Mouse (Mus musculus): ENCODE measurements around the gene 2900026A02Rik. TPM values are rescaled to one million over a fixed set of nuclear protein-coding genes. Genes with fewer than 3 reads are reported as not detected.

2900026A02Rik gene
- polyA plus RNA-seq, 1 experiment from 2014 or later = 6.9 TPM

DNA sequence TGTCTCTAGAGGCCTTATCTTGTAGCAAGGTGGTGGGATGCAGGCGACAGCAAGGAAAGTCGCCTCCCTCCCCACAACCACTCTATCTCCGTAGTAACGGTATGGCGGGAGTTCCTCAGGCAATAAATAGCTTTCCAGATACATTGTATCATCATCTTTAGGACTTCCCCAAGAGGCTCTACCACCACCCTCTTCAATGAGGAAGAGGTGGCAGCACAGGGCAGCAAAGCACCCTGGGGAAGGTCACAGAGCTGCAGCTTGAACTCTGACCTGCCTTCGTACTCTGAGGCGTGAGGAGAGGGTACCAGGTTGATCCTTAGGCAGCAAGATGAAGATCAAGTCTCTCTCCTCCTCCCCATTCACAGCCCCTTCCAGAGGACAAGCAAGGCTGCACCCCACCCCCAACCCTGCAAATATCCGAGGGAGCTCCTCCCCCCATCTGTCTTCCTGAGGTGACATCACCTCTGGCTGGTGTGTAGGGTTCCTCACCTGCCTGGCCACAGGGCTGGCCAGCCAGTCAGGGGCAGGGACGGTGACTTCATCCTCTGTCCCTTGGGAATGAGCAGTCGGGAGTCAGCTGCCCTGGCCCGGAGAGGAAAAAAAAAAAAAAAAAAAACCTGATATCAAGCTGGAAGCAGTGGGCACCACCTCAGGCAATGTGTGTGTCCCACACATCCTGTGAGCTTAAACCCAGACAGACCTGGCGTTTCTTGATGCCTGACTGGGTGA lies 98.5 kb downstream of the 2900026A02Rik start:
- whole genome bisulfite sequencing = 36% methylated on average over 12 of the region's 12 CpGs
- H3K27me3 ChIP-seq (replicated peaks; ENCODE audit: control insufficient read depth, insufficient read depth, low read length) = no peaks in the 10 kb centered on the region
- no peak overlapping the region for H3K27ac ChIP-seq (ENCODE audit: low read depth)
- H3K9me3 ChIP-seq (ENCODE audit: control insufficient read depth, low read length) = no peaks in the 10 kb centered on the region
- H3K4me3 ChIP-seq (ENCODE audit: low read depth, low read length) = no peak overlapping the region
- H3K9ac ChIP-seq (ENCODE audit: low read length) = no peak overlapping the region
- peaks cover 25% of the 10 kb centered on the region for H3K4me1 ChIP-seq (replicated peaks; ENCODE audit: control insufficient read depth, insufficient read depth, low read length)
- H3K36me3 ChIP-seq (ENCODE audit: control insufficient read depth, insufficient read depth, low read length) = no peaks in the 10 kb centered on the region
- peak; percentile 25; the same call in 1 of the 2 replicates for ATAC-seq (replicated peaks; ENCODE audit: low FRiP score, low TSS enrichment, low read depth)
- no peak overlapping the region for H3K4me2 ChIP-seq (ENCODE audit: low read length)
- DNase-seq (ENCODE audit: low spot score) = no peak

DNA sequence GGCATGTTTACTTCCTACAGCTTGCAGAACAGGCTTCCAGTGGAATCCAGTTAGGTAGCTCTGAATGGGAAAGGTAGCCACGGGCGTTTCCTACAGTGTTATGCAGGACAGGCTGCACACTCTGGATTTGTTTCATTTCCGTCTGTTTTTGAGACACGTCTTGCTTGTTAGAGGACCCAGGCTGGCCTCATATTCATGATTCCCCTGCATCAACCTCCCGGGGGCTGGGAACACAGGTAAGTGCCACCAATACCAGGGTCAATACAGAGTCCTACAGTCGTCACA lies 99.5 kb downstream of the 2900026A02Rik start:
- 56% methylated on average over 6 of the region's 6 CpGs for WGBS
- no peaks in the 10 kb centered on the region for H3K36me3 ChIP-seq (ENCODE audit: control insufficient read depth, insufficient read depth, low read length)
- no peak overlapping the region for H3K9ac ChIP-seq (ENCODE audit: low read length)
- H3K4me3 ChIP-seq (ENCODE audit: low read depth, low read length) = no peak overlapping the region
- H3K27me3 ChIP-seq (replicated peaks; ENCODE audit: control insufficient read depth, insufficient read depth, low read length) = no peaks in the 10 kb centered on the region
- peak overlapping the region; percentile 18; the same call in 1 of the 2 replicates for H3K27ac ChIP-seq (ENCODE audit: low read depth)
- ATAC-seq (replicated peaks; ENCODE audit: low FRiP score, low TSS enrichment, low read depth) (no peak), DNase-seq (ENCODE audit: low spot score) (no peak)
- peaks cover 25% of the 10 kb centered on the region for H3K4me1 ChIP-seq (replicated peaks; ENCODE audit: control insufficient read depth, insufficient read depth, low read length)
- no peaks in the 10 kb centered on the region for H3K9me3 ChIP-seq (ENCODE audit: control insufficient read depth, low read length)
- no peak overlapping the region for H3K4me2 ChIP-seq (ENCODE audit: low read length)

DNA sequence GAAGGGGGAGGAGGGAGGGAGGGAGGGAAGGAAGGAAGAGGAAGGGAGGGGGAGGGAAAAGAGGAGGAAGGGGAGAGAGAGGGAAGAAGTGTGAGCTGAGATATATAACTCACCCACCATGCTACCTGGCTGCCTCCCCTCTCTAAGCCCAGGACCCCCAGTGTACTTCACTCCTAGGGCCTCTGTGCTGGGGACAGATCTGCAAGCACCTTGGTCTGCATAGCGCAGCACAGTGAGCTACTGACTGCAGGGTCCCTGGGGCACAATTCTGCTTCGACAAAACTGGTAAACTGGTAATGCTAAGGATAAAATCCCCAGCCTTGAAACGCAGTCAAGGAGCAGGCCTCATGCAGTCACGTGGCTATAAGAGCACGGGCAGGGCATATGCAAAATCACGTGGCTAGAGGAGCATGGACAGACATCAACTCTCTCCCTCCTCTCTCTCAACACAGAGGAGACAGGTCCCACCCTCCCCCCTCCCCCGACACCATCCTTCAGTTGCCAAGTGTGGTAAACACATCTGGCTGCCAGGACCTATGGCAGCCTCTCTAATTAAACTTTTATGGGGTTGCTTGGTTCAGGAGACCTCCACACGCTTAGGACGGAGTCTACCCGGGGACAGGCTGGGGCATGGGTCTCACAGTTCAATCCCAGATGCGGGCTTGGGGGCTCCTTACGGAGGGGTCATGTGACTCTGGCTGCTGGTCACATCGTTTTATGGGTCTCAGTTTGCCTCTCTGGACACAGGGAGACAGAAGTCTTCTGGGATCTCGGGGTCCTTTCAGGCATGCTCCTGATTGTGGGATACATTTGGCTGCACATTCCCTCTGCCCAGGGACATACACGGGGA lies 100.1 kb downstream of the 2900026A02Rik start:
- Histone ChIP-seq H3K27me3 (replicated peaks; ENCODE audit: control insufficient read depth, insufficient read depth, low read length) (no peaks in the 10 kb centered on the region), H3K9ac (ENCODE audit: low read length) (no peak overlapping the region), H3K4me1 (replicated peaks; ENCODE audit: control insufficient read depth, insufficient read depth, low read length) (peaks cover 25% of the 10 kb centered on the region), H3K27ac (ENCODE audit: low read depth) (no peak overlapping the region), H3K9me3 (ENCODE audit: control insufficient read depth, low read length) (no peaks in the 10 kb centered on the region), H3K36me3 (ENCODE audit: control insufficient read depth, insufficient read depth, low read length) (no peaks in the 10 kb centered on the region), H3K4me3 (ENCODE audit: low read depth, low read length) (no peak overlapping the region), H3K4me2 (ENCODE audit: low read length) (no peak overlapping the region)
- peak; percentile 53 for DNase-seq (ENCODE audit: low spot score)
- no peak for ATAC-seq (replicated peaks; ENCODE audit: low FRiP score, low TSS enrichment, low read depth)
- 18% methylated on average over 15 of the region's 15 CpGs for WGBS

DNA sequence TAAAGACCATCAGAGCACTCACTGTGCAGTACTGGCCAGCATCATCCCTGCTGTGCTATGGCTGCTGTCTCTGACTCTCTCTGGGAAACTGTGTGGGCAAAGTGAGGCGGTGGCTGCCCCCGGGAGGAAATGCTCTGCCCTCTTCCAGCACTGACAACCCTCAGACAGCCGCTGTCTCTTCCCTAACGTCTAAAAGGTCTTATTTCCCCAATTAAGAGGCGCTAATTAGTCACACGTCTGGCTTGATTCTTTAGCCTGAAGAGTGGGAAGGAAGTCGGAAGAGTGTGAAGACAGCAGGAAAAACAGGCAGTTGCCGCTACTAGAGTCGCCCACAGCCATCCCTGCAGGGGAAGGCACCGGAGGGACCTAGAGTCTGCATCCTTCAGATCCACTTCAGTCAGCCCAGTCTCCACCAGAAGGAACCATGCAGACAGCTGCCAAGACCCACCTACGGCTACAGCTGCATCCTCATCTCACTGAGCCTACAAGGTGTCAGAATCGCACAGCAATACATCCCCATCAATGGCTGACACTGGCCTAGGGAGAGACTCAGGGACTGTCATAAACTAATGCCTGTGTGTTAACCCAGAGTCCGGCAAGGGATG lies 101.1 kb downstream of the 2900026A02Rik start:
- 39% methylated on average over 13 of the region's 13 CpGs for WGBS
- ATAC-seq (replicated peaks; ENCODE audit: low FRiP score, low TSS enrichment, low read depth) = no peak
- peaks cover 25% of the 10 kb centered on the region for H3K4me1 ChIP-seq (replicated peaks; ENCODE audit: control insufficient read depth, insufficient read depth, low read length)

DNA sequence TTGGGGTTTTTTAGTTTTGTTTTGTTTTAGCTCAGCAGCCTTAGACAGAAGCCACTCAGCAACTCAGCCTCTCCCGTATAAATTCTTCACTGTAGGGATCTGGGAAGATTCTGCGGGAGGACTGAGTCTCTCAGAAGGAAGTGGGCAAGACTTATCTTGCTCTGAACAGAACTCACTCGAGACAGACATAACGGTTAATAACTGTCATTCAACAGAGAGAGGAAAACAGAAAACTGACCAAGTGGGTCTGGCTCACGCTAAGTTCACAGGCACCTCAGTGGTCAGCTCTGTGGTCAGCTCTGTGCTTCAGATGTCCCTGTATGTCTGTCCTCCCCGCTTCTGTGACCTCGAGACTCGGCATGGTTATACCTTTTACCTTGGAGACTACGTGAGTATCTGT lies 101.7 kb downstream of the 2900026A02Rik start:
- Histone ChIP-seq H3K4me1 (replicated peaks; ENCODE audit: control insufficient read depth, insufficient read depth, low read length) (peaks cover 25% of the 10 kb centered on the region), H3K27me3 (replicated peaks; ENCODE audit: control insufficient read depth, insufficient read depth, low read length) (no peaks in the 10 kb centered on the region), H3K9ac (ENCODE audit: low read length) (no peak overlapping the region), H3K4me3 (ENCODE audit: low read depth, low read length) (no peak overlapping the region), H3K27ac (ENCODE audit: low read depth) (no peak overlapping the region), H3K9me3 (ENCODE audit: control insufficient read depth, low read length) (no peaks in the 10 kb centered on the region), H3K36me3 (ENCODE audit: control insufficient read depth, insufficient read depth, low read length) (no peaks in the 10 kb centered on the region), H3K4me2 (ENCODE audit: low read length) (no peak overlapping the region)
- WGBS = 64% methylated on average over 9 of the region's 9 CpGs
- no peak for DNase-seq (ENCODE audit: low spot score)
- ATAC-seq (replicated peaks; ENCODE audit: low FRiP score, low TSS enrichment, low read depth) = no peak

More for the DNA sequence above, 101.1 kb downstream of the 2900026A02Rik start:
- DNase-seq (ENCODE audit: low spot score) = no peak
- Histone ChIP-seq H3K4me3 (ENCODE audit: low read depth, low read length) (no peak overlapping the region), H3K27ac (ENCODE audit: low read depth) (no peak overlapping the region), H3K9me3 (ENCODE audit: control insufficient read depth, low read length) (no peaks in the 10 kb centered on the region), H3K4me2 (ENCODE audit: low read length) (no peak overlapping the region), H3K9ac (ENCODE audit: low read length) (no peak overlapping the region), H3K36me3 (ENCODE audit: control insufficient read depth, insufficient read depth, low read length) (no peaks in the 10 kb centered on the region), H3K27me3 (replicated peaks; ENCODE audit: control insufficient read depth, insufficient read depth, low read length) (no peaks in the 10 kb centered on the region)

DNA sequence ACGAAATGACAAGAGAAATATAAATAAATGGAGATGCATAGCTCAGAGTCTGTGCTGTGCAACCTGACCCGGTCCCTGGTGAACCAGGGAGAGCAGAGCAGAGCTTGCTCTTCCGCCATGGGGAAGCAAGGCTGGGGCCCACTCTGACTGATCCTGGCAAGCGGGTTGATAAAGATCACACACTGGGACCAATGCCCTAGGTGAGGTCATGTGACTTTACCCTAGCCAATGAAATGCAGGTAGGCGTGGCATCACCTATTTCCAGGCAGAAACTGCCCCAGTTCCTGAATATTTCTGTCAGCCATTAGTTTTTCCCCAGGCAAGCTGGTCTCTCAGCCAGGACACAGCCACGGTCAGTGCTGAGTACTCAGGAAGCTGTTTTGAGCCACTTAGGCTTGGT lies 102.3 kb downstream of the 2900026A02Rik start:
- Histone ChIP-seq H3K27me3 (replicated peaks; ENCODE audit: control insufficient read depth, insufficient read depth, low read length) (no peaks in the 10 kb centered on the region), H3K4me1 (replicated peaks; ENCODE audit: control insufficient read depth, insufficient read depth, low read length) (peaks cover 25% of the 10 kb centered on the region), H3K27ac (ENCODE audit: low read depth) (peak overlapping the region; percentile 39; the same call in 1 of the 2 replicates), H3K4me3 (ENCODE audit: low read depth, low read length) (no peak overlapping the region), H3K9ac (ENCODE audit: low read length) (no peak overlapping the region), H3K4me2 (ENCODE audit: low read length) (no peak overlapping the region), H3K36me3 (ENCODE audit: control insufficient read depth, insufficient read depth, low read length) (no peaks in the 10 kb centered on the region), H3K9me3 (ENCODE audit: control insufficient read depth, low read length) (no peaks in the 10 kb centered on the region)
- DNase-seq (ENCODE audit: low spot score) (peak; percentile 66), ATAC-seq (replicated peaks; ENCODE audit: low FRiP score, low TSS enrichment, low read depth) (peak; percentile 41; the same call in 1 of the 2 replicates)
- WGBS = 39% methylated on average over 6 of the region's 6 CpGs

DNA sequence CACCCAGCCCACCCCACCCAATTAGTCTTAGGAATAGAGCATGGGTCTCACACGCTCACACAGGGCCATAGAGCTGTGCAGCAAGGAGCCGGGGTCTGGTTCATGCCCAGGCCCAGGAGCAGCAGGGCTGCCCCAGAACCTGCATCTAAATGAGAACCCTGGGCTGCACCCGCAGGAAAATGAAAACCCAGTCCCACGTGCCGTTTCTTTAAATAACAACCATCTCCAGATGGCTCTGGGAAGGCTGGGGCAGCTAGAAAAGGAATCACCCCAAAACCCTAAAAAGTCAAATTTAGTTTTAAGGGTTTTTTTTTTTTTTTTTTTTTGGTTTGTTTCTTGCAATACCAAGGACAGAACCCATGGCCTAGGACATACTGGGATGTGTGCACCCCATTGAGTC lies 103.7 kb downstream of the 2900026A02Rik start:
- DNase-seq (ENCODE audit: low spot score) (no peak), ATAC-seq (replicated peaks; ENCODE audit: low FRiP score, low TSS enrichment, low read depth) (no peak)
- Histone ChIP-seq H3K9me3 (ENCODE audit: control insufficient read depth, low read length) (no peaks in the 10 kb centered on the region), H3K27ac (ENCODE audit: low read depth) (no peak overlapping the region), H3K4me2 (ENCODE audit: low read length) (no peak overlapping the region), H3K36me3 (ENCODE audit: control insufficient read depth, insufficient read depth, low read length) (no peaks in the 10 kb centered on the region), H3K27me3 (replicated peaks; ENCODE audit: control insufficient read depth, insufficient read depth, low read length) (no peaks in the 10 kb centered on the region), H3K9ac (ENCODE audit: low read length) (no peak overlapping the region), H3K4me3 (ENCODE audit: low read depth, low read length) (no peak overlapping the region), H3K4me1 (replicated peaks; ENCODE audit: control insufficient read depth, insufficient read depth, low read length) (peaks cover 27% of the 10 kb centered on the region)
- 83% methylated on average over 5 of the region's 5 CpGs for WGBS

DNA sequence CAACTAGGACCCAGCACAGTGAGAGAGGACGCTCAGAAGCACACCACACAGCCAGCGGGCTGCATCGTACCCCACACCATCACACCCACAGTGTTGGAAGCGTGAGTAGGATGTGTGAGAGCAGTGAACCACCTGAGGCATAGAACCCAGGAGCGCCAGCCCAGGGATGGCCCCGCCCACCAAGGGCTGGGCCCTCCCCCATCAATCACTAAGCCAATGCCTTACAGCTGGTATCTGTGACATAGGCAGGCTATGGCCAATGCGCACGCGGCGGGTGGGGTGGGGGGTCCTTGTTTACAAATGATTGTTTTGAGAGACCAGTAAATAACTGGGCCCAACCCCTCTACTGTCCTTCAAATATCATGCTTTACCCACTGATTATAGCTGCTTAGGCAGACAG lies 105.1 kb downstream of the 2900026A02Rik start:
- peaks cover 22% of the 10 kb centered on the region for H3K4me1 ChIP-seq (replicated peaks; ENCODE audit: control insufficient read depth, insufficient read depth, low read length)

More for the DNA sequence above, 105.1 kb downstream of the 2900026A02Rik start:
- no peak overlapping the region for H3K4me3 ChIP-seq (ENCODE audit: low read depth, low read length)
- no peak overlapping the region for H3K27ac ChIP-seq (ENCODE audit: low read depth)
- ATAC-seq (replicated peaks; ENCODE audit: low FRiP score, low TSS enrichment, low read depth) (no peak), DNase-seq (ENCODE audit: low spot score) (no peak)
- 67% methylated on average over 10 of the region's 10 CpGs for WGBS
- H3K36me3 ChIP-seq (ENCODE audit: control insufficient read depth, insufficient read depth, low read length) = no peaks in the 10 kb centered on the region
- no peak overlapping the region for H3K9ac ChIP-seq (ENCODE audit: low read length)
- no peak overlapping the region for H3K4me2 ChIP-seq (ENCODE audit: low read length)
- H3K27me3 ChIP-seq (replicated peaks; ENCODE audit: control insufficient read depth, insufficient read depth, low read length) = no peaks in the 10 kb centered on the region
- no peaks in the 10 kb centered on the region for H3K9me3 ChIP-seq (ENCODE audit: control insufficient read depth, low read length)

All from intestine, embryonic 14.5 days (tissue).